Mouse (Mus musculus) olfactory bulb, adult 2 months (tissue): ENCODE results near the gene Gm26566. TPM values are rescaled to one million over a fixed set of nuclear protein-coding genes. Genes with fewer than 3 reads are reported as not detected.
A peak's percentile ranks its signal among the peaks of the same experiment; 100 is the strongest.

ENCODE experiments used
- H3K27ac ChIP-seq: fragments of 200-500 bp; 2 replicates; pipeline ENCODE4 v1.5.1; 2012; ENCODE audit warnings: low read depth, low read length; ENCODE audit not compliant: insufficient read depth
- H3K4me1 ChIP-seq: fragments of 200-500 bp; 2 replicates; pipeline ENCODE4 v1.6.1; 2012; ENCODE audit warnings: low read length; ENCODE audit not compliant: control insufficient read depth, insufficient read depth
- H3K4me3 ChIP-seq: fragments of 200-500 bp; 2 replicates; pipeline ENCODE4 v1.5.1; 2012; ENCODE audit warnings: mild to moderate bottlenecking, low read depth, low read length, moderate library complexity; ENCODE audit not compliant: insufficient read depth
- CTCF ChIP-seq: fragments of 200-500 bp; IDR thresholded peaks from 2 replicates; pipeline ENCODE4 v1.5.1; 2012; ENCODE audit warnings: low read depth, mild to moderate bottlenecking, low read length, moderate library complexity; ENCODE audit not compliant: insufficient read depth
- POLR2A ChIP-seq: fragments of 200-500 bp; IDR thresholded peaks from 2 replicates; pipeline ENCODE4 v1.6.1; 2012; ENCODE audit warnings: mild to moderate bottlenecking, low read depth, low read length, moderate library complexity; ENCODE audit not compliant: insufficient read depth
- WGBS: fragments of 180-500 bp; shearing (Covaris S2); methylation state at CpG from one replicate; pipeline ENCODE4 v1.1.7; 2018; 5-methylcytosine and 5-hydroxymethylcytosine counted together
- polyA plus RNA-seq: library from polyadenylated mRNA; stranded (reverse); fragments of >200 nt; gene quantifications from 2 replicates; pipeline ENCODE4 v1.2.4, GENCODE M21; 2012; ENCODE audit warnings: low replicate concordance; ENCODE audit not compliant: missing spikeins, insufficient read depth, insufficient read length

Gene Gm26566
- not detected in 2 replicates for polyA plus RNA-seq

DNA sequence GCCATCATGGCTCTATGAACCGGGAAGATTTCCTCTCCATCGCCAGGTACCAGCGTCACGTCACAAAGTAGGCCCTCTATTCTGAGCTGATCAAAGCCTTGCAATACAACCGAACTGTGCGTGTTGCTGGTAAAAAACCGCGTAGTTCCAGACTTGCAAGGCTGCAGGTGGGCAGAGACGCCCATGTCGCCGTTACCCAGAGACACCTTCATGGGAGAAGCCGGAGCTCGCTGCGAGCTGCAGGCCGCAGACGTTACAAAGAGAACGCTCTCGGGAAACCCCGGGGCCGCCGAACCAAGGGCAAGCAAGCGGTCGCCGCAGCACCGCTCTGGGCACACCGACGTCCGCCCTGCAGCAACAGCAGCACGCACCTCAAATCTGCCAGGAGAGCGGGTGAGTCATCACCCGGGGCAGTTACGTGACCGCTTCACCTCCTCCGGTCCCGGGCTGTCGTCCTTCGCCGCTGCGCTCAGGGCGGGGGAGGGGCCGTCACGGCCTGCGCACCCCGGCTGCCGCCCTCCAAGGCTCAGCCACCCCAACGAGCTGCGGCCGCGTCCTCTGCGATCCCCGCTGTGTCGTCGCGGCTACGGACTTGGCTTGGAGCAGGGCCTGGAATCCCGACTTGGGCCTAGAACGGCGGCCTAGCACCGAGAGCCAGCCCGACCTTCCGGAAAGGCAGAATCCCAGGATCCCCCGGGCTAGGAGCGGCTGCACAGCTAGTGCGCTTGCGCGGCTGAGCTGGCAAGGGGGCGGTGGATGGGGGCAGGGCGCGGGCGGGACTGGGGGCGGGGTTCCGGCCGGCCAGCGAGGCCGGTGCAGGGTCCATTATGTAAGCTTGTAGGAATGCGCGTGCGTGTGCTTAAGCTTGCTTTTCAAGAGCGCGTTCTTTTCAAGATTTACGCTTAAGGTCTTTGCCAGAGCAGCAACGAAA lies at the start of gene Gm26566, which contains the start of gene Klhl9:
TSS of gene Gm26566 (plus strand) at position 15 of the 931 bp plus-strand sequence.
TSS of gene Klhl9 (minus strand) at position 675 of the 931 bp plus-strand sequence.
- Histone ChIP-seq H3K4me3 (peak within 1 kb of the TSS; percentile 96), H3K27ac (peak within 1 kb of the TSS; percentile 99), H3K4me1 (peaks cover 2% of the 10 kb centered on the region)
- TF ChIP-seq POLR2A: peak; percentile 93
- no peak for TF ChIP-seq CTCF
- WGBS: under 1% methylated on average over 82 of the region's 82 CpGs

DNA sequence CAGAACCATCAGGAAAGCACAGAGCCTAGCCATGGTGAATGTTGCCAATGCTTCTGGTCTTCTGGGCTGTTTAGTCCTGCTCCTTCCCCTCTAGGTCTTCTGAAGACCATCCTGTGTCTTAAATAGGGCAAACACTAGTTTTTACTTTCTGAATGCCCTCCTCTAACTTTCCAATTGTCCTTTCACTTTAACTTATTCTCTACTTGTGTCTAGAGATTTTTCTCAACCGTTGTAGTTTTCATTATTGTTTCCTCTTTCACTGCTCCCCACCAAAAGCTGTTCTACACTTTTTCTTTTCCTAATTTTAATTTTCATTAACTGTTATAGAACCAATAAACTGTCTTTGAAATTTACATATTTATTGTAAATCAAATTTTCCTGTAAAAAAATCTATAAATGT lies 44.8 kb upstream of the Gm26566 start, which contains the start of gene Ifna16:
TSS of gene Ifna16 (minus strand) at position 101 of the 400 bp plus-strand sequence.
- whole genome bisulfite sequencing: 76% methylated on average over 1 of the region's 1 CpGs
- Histone ChIP-seq H3K4me1 (no peaks in the 10 kb centered on the region), H3K4me3 (no peak within 1 kb of the TSS), H3K27ac (no peak within 1 kb of the TSS)
- TF ChIP-seq POLR2A: no peak
- TF ChIP-seq CTCF: no peak

- no peak overlapping the region for H3K4me3 ChIP-seq
- 46% methylated on average over 8 of the region's 8 CpGs for WGBS
- no peaks in the 10 kb centered on the region for H3K4me1 ChIP-seq
- H3K27ac ChIP-seq: no peak overlapping the region
- TF ChIP-seq POLR2A (no peak), CTCF (no peak)
Measured at GRCm38 (mm10) chr4:88680362-88680761, 41.2 kb upstream of the Gm26566 start.

GRCm38 (mm10) chr4:88681353-88681752 lies 40.3 kb upstream of the Gm26566 start:
- 74% methylated on average over 3 of the region's 3 CpGs for WGBS
- no peak overlapping the region for H3K27ac ChIP-seq
- H3K4me1 ChIP-seq: no peaks in the 10 kb centered on the region
- no peak overlapping the region for H3K4me3 ChIP-seq
- TF ChIP-seq POLR2A (no peak), CTCF (no peak)

- Histone ChIP-seq H3K4me1 (no peaks in the 10 kb centered on the region), H3K27ac (no peak within 1 kb of the TSS), H3K4me3 (no peak within 1 kb of the TSS)
- no peak for TF ChIP-seq CTCF
- TF ChIP-seq POLR2A: no peak
- WGBS: 89% methylated on average over 1 of the region's 1 CpGs
Measured at GRCm38 (mm10) chr4:88683812-88684211, 37.8 kb upstream of the Gm26566 start, which contains the start of gene Ifna2. Ifna2 (minus strand) TSS chr4:88683912.

DNA sequence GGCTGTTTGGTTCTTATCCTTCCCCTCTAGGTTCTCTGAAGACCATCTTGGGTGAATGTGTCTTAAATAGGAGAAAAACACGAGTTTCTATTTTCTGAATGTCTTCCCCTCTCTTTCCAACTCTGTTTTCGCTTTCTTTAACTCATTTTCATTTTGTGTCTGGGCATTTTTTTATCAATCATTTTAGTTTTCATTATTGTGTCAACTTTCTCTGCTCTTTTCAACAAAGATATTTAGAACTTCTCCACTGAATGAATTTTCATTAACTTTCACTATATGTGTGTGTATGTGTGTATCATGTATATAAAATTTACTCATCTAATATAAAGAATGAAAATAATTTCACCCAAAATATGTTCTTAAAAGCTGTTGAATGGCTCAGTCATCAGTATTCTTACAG lies 30.3 kb upstream of the Gm26566 start, which contains the start of gene Ifnab:
TSS of gene Ifnab (minus strand) at position 101 of the 400 bp plus-strand sequence.
- no peak within 1 kb of the TSS for H3K27ac ChIP-seq
- H3K4me3 ChIP-seq: no peak within 1 kb of the TSS
- no peaks in the 10 kb centered on the region for H3K4me1 ChIP-seq
- WGBS: 71% methylated on average over 2 of the region's 2 CpGs
- TF ChIP-seq POLR2A (no peak), CTCF (no peak)

- WGBS: 88% methylated on average over 1 of the region's 1 CpGs
- H3K4me1 ChIP-seq: no peaks in the 10 kb centered on the region
- TF ChIP-seq CTCF: no peak
- TF ChIP-seq POLR2A: no peak
Measured at GRCm38 (mm10) chr4:88692537-88692936, 29.1 kb upstream of the Gm26566 start.

DNA sequence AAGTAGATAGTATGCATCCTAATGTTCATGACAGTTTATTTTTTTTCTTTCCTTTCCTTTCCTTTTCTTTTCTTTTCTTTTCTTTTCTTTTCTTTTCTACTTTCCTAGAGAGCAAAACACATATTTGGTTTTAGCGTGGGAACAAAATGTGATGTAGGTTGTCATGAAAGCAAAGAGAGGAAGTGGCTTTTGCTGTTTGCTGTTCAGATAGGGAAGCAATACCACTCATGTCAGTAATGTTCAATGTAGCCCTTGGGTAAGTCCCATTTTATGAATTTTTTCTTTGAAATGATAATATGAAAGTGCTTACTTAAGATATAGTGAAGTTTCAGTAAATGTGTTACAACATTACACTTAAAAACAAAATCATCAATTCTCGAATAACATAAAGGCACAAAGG lies 28.2 kb upstream of the Gm26566 start:
- no peak for TF ChIP-seq CTCF
- Histone ChIP-seq H3K4me3 (no peak overlapping the region), H3K4me1 (no peaks in the 10 kb centered on the region), H3K27ac (no peak overlapping the region)
- WGBS: 93% methylated on average over 2 of the region's 2 CpGs

More at GRCm38 (mm10) chr4:88692537-88692936, 29.1 kb upstream of the Gm26566 start:
- Histone ChIP-seq H3K4me3 (no peak overlapping the region), H3K27ac (no peak overlapping the region)

DNA sequence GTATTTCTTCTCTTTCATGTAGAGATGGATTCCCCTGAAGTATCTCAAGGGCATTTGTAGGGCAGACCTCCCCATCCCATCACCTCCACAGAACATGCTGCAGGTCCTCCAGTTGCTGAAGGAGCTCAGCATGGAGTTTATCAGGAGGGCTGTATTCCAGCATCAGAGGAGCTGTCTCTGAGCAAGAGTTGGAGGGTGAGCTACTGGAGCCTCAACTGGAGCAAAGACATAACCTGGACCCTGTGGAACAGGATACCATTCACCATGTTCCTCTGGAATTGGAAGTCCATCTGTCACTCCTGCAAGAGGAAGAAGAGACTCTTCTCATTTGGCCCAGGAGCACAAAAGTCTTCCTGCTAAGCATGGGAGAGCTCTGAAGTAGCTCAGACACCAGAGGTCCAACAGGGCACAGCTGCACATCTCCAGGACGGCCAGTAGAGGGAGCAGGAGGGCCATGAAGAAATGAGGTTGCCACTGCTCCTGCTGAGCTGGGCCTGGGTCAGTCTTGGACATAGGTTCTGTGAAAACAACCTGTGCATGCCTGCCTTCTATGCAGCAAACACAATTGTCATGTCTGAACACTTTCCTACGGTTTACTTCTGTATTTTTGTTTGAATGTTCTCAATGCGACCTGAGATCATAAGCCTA lies 25.2 kb upstream of the Gm26566 start:
- TF ChIP-seq POLR2A (no peak), CTCF (peak; percentile 92)
- no peak overlapping the region for H3K4me3 ChIP-seq
- 30% methylated on average over 3 of the region's 3 CpGs for WGBS
- no peak overlapping the region for H3K27ac ChIP-seq
- H3K4me1 ChIP-seq: no peaks in the 10 kb centered on the region
